Mouse (Mus musculus): ENCODE measurements around the gene Sema4g. TPM values are rescaled to one million over a fixed set of nuclear protein-coding genes. Genes with fewer than 3 reads are reported as not detected.

Sema4g gene
- polyA plus RNA-seq, 1 experiment, result 18.5 TPM

DNA sequence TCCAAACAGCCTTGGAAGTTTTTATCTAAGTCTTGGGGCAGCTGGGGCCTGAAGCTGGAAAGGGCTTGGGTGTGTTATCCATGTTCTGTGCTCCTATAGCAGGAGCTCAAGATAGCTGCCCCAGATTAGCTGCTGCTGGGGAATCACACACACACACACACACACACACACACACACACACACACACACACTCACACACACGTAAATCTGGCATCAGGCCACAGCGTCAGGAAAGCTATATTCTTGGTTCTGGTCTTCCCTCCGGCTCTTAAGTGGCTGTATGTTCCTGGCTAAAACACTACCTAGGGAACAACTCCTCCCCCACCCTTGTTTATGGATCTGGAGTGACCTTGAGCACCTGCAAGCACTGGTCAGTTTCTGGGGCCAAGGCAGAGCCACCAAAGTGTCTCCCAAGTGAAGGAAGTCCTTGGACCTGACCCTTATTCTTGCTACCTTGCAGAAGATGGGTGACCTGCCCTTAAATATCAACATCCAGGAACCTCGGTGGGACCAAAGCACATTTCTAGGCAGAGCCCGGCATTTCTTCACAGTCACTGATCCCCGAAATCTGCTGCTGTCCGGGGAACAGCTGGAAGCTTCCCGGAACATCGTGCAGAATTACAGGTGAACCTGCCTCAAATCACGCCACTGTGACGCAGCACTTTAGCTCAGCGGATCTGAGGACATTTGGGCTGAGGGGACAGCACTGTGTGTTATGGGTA is 59.9 kb downstream of the Sema4g start:
- no peak for DNase-seq (ENCODE audit: low read depth)

DNA sequence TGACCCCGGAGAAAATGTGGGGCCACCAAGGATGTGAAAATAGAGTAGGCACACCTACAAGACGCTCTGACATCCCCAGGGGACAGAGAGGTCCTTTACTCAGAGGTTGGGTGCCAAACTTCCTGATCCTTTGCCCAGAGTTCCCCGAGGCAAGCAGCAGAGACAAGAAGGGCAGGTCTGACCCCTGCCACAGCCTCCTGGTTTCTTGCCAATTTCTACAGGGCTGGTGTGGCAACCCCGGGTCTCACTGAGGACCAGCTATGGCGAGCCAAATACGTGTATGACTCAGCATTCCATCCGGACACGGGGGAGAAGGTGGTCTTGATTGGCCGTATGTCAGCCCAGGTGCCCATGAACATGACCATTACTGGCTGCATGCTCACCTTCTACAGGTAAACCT is 60.6 kb downstream of the Sema4g start:
- DNase-seq (ENCODE audit: low read depth), result no peak

Other genes starting within 250 kb of the Sema4g start
- gene Pax2, start 233.1 kb upstream of the Sema4g start, polyA plus RNA-seq (2012; rRNA removed), result 15.7 and 31.3 TPM in 2 replicates
- 45.2 and 53.7 TPM in 2 replicates for gene Slf2, start 58.0 kb upstream of the Sema4g start, polyA plus RNA-seq (2012; rRNA removed)
- gene Twnk, start 16.6 kb downstream of the Sema4g start, polyA plus RNA-seq (2012; rRNA removed), result 12.9 and 13.4 TPM in 2 replicates
- 73.0 and 74.7 TPM in 2 replicates for gene Mrpl43, start 17.3 kb downstream of the Sema4g start, polyA plus RNA-seq (2012; rRNA removed)
- 87.8 and 102 TPM in 2 replicates for gene Lzts2, start 25.3 kb downstream of the Sema4g start, polyA plus RNA-seq (2012; rRNA removed)
- 0.61 and 0.70 TPM in 2 replicates for gene Pdzd7, start 56.6 kb downstream of the Sema4g start, polyA plus RNA-seq (2012; rRNA removed)
- 58.5 and 68.1 TPM in 2 replicates for gene Sfxn3, start 58.4 kb downstream of the Sema4g start, polyA plus RNA-seq (2012; rRNA removed)
- gene Kazald1, start 86.1 kb downstream of the Sema4g start, polyA plus RNA-seq (2012; rRNA removed), result 5.7 and 8.4 TPM in 2 replicates
- 0.07 and 0.09 TPM in 2 replicates for gene Tlx1, start 161.6 kb downstream of the Sema4g start, polyA plus RNA-seq (2012; rRNA removed)
- gene Lbx1, start 246.7 kb downstream of the Sema4g start, polyA plus RNA-seq (2012; rRNA removed), result 0.04 and 0.05 TPM in 2 replicates